Mouse (Mus musculus): ENCODE data around the gene Krt27.

Krt27 gene

GRCm38 (mm10) chr11:99351004-99351403 is at the start of gene Krt27:
Gene Krt27, minus strand, starts transcription at chr11:99351104.
- no peak for DNase-seq (ENCODE audit: low spot score)

DNA sequence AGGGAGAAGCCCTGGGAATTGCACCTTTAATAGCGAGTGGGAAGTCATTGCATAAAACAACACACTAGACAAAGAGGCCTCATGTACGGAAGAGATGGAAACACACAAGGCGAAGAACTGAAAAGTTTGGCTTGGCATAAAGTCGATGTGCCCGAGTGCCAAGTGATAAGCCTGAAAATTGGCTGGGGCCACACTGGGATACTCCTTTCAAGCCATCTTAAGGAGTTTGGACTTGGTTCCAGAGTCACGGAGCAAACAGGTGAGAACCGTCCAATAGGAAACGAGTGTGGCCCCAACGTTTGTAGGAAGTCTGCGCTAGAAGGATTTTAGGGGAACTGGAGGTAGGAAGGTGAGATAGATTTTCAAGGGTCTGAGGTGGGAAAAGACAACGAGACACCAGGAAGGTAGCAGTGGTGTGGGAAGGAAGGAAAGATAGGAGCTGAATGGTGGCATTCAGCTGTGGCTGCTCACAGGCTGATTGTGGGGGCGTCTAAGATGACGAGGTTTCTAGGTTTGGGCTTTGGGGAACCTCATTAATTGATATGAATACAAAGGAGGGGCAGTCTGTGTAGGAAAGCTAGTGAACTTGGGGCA is 49.1 kb upstream of the Krt27 start:
- DNase-seq (ENCODE audit: low spot score) = no peak

GRCm38 (mm10) chr11:99398832-99399231 is 47.9 kb upstream of the Krt27 start:
- no peak for DNase-seq (ENCODE audit: low spot score)

- no peak for DNase-seq (ENCODE audit: low spot score)
These were observed 47.2 kb upstream of the Krt27 start for GRCm38 (mm10) chr11:99398084-99398483.

DNA sequence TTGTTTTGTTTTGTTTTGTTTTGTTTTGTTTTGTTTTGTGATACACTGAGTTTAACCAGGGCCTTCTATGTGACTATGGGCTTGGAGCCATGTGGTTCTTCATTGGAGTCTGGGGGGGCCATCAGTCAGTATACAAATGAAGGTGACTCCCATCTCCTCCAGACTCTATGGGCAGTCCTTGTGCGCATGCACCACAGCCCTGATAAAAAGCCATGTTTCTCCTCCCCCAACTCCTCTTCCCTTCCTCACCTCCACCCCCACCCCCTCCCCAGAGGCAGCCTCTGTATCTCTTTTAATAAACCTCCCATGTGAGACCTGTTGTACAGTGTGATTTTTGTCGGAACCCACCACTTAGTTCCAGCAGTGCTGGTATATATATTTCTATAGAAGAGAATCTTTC is 45.8 kb upstream of the Krt27 start:
- DNase-seq (ENCODE audit: low spot score) = no peak

DNA sequence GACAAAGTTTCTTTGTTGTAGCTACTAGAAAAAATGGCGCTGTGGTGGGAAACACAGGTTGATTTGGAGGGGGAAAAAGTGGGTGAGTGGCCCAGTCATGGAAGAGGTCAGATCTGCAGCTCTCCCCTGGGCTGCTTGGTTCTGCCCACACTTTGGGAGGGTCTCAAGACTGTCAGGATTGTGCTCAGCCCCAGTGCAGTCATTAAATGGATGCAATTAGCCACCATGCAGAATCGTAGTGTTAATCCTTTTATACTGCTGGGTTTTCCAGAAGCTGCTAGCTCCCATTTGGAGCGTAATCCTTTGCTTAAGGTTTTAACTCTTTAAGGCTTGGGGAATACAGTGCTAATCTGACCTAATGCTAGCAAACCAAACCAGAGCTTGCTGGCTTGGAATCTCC is 45.1 kb upstream of the Krt27 start:
- DNase-seq (ENCODE audit: low spot score) = no peak

GRCm38 (mm10) chr11:99392492-99392891 is 41.6 kb upstream of the Krt27 start:
- no peak for DNase-seq (ENCODE audit: low spot score)

GRCm38 (mm10) chr11:99391375-99391774 is 40.5 kb upstream of the Krt27 start:
- no peak for DNase-seq (ENCODE audit: low spot score)

GRCm38 (mm10) chr11:99390866-99391265 is 40.0 kb upstream of the Krt27 start:
- no peak for DNase-seq (ENCODE audit: low spot score)

DNA sequence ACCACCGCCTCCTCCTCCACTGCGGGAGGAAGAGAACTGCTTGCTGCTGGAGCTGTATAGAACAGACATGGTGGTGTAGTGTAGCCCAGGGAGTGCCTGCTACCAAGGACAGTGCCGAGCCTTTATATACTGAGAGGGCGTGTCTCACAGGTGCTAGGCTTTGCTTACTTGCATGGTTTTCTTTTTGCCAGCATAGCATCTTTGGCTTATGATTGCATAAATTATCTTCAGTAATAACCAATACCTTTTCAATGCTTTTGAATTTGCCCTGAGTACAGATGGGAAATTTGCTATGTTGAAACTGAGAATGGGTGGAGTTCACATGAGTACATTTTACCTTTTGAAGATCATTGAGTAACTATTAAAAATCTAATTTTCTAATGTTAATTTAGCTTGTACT is 38.4 kb upstream of the Krt27 start, which contains the start of gene Krt10:
Gene Krt10 (minus strand): TSS at position 101 of the 400 bp plus-strand sequence.
- no peak for DNase-seq (ENCODE audit: low spot score)

GRCm38 (mm10) chr11:99388661-99389060 is 37.8 kb upstream of the Krt27 start:
- no peak for DNase-seq (ENCODE audit: low spot score)

- DNase-seq (ENCODE audit: low spot score) = peak; percentile 53
These were observed 35.2 kb upstream of the Krt27 start for GRCm38 (mm10) chr11:99385813-99386721.

DNA sequence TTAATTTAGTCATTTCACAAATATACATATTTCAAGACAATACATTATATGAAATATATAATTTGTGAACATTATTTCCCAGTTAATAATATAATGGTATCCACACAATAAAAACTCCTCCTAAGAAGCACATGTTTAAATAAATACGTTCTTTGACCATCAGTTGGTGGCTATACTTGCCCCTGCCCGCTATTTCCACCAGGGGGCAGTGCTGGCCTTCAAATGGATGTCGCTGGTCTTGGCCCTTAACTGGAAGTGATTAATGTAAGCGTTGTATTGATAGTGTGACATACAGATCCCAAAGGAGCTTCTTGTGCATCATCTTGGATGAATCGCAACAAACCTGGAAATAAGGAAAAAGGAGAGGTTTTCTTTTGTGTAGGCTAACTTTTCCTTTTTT is 28.7 kb upstream of the Krt27 start:
- DNase-seq (ENCODE audit: low spot score) = peak; percentile 49

GRCm38 (mm10) chr11:99374803-99375202 is 23.9 kb upstream of the Krt27 start, which contains the start of gene Krt28:
Gene Krt28, minus strand, starts transcription at chr11:99374903.
- DNase-seq (ENCODE audit: low spot score) = no peak

DNA sequence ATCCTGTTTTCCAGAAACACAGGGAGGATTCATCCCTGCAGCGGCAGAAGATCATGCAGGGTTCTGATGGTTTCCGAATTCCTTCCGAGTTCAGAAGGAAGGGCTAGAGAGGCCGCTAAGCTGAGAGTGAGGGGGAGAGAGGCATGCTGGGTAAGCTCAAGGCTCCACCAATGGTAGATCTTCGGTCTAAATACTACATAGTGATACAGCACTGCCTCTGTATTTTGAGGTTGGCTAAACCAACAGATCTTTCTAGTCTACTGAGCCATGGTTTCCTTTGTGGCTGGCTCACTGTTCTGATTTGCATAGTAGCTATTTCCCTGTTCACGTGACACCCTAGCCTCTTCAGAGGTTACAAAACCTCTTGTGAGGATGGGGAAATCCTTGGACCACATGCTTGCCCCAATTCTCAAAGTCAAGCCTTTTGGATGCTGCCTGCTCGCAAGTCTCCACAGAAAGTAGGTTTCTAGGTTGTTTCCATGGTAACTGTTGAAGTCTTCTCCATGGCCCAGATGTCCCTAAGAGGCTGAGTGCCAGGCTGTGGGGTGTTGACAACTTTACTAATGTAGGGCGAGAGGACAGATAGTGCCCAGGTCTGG is 19.0 kb upstream of the Krt27 start:
- no peak for DNase-seq (ENCODE audit: low spot score)

- no peak for DNase-seq (ENCODE audit: low spot score)
These were observed 18.3 kb upstream of the Krt27 start for GRCm38 (mm10) chr11:99369229-99369628.

GRCm38 (mm10) chr11:99366791-99367190 is 15.9 kb upstream of the Krt27 start:
- DNase-seq (ENCODE audit: low spot score) = no peak

DNA sequence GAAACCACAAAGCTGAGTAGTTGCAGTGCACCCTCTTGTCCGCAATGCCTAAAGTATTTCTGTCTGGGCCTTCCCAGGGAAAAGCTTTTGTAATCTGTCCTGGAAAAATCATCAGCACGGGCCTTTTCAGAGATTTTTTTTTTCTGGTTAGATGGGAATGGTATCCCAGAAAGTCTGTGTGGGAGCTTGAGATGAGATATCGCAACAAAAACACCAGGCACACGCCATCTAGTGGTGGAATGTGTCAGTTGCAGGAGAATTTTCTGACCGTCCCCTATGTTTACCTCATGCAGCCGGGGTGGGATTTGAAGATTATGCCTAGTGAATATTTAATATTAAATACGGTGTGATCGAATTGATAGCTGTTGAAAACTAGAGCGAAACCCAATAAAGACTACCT is 13.5 kb upstream of the Krt27 start:
- DNase-seq (ENCODE audit: low spot score) = no peak

DNA sequence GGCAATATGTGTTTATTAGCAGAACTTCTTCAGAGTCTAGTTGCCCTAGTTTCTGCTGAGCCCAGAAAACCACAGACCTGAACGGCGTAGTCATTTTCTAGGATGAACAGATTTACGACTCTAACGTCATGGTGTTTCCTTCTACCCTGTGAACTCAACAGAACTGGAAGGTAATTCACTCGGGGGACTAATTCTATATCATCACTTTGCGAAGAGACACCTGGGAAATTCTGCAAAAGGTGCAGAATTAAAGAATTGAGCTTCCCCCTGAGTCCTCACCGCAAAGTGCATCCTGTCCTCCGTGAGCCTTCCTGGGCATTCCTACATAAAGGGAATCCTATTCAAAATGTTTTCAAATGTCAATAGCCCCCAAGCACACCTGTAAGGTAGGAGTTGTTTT is 10.5 kb upstream of the Krt27 start:
- no peak for DNase-seq (ENCODE audit: low spot score)

DNA sequence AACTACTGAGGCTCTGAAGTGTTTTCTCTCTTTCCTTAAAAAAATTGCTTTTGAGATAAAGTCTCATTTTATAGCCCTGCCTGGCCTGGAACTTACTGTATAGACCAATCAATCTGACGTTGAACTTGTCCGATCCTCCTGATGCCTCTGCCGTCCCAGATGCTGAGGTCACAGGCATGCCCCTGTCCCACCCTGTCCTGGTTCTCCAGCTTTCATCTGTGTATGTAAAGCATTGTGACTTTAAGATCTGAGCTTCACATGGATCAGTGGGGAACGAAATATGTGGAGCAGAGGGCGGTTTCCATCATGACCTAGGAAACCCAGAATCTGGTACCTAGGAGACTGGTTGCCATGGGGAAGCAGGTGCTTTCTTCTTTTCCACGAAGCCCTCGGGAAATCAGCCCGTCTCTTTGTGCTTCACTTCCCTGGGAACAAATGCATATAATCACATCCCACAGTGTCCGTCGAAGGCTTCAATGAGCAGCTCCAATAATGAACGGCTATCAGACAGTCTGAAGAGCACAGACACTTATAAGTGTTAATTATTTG is 11.5 kb downstream of the Krt27 start:
- no peak for DNase-seq (ENCODE audit: low spot score)

GRCm38 (mm10) chr11:99337866-99338265 is 13.0 kb downstream of the Krt27 start, which contains the start of gene Krt26:
Gene Krt26, minus strand, starts transcription at chr11:99337966.
- no peak for DNase-seq (ENCODE audit: low spot score)

DNA sequence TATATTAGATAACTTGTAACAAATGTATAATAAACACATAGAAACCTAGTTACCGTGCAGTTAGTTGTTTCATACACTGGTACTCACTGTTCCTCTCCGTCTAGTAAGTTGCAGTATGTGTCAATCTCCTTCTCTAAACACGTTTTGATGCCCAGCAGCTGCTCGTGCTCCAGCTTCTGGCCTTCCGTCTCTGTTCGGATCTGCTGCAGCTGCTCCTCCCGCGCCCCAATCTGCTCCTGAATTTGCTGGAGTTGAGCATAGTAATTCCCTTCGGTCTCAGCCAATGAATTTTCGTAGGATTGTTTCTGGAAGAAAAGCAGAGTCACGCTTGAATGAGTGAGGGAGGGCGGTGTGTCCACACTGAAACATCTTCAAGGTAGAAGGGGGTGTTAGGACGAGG is 17.5 kb downstream of the Krt27 start:
- DNase-seq (ENCODE audit: low spot score) = no peak

GRCm38 (mm10) chr11:99329655-99330054 is 21.2 kb downstream of the Krt27 start:
- no peak for DNase-seq (ENCODE audit: low spot score)
